Comparison of ENCODE assay signal across 25 mouse cellular contexts in the genomic region with DNA sequence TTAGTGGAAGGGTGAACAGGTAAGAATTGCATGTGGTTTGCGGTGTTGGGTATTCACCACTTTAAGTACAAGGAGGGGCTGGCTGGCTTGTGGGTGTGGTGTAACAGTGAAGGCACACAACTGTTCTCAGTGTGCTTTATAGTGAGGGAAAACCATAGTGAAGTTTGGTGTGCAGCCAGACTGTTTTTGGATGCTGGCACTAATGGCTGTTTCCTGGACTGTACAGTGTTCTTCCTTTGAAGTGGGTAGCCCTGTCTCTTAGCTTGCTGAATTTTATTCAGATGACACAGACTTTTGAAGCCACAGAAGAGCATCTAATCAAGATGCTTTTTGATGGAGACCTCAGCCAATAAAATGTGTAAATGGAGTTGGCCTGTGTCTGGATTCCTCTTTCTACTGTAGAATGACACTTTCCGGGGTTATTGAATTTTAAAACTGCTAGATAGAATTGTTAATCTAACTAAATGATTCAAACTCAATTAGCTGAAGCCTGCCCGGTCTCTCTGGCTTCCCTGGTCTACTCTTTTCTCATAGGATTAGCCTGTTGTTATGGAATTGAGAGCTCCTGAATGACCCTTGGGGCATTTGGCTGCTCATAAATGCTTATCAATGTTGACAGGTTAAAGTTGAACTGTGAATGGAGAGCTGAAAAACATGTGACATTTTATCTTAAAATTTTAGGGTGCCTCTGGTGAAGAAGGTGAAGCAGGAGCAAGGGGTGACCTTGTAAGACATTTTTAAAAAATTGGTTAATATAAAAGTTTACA. TPM values are rescaled to one million over a fixed set of nuclear protein-coding genes. Genes with fewer than 3 reads are reported as not detected.
A peak's percentile ranks its signal among the peaks of the same experiment; 100 is the strongest.
DNase-seq lines count a peak whose midpoint lies in the region; ATAC-seq and TF ChIP-seq lines count a peak whose summit lies in the region.
"Had no signal": no experiment of that assay in that cellular context is flagged by ENCODE, and none has a peak within 500 bp of the region (broad histone marks: within the 10 kb centered on the region; RNA-seq: fewer than 3 reads in every experiment).

No protein-coding gene starts in this region.

- 33% methylated on average over 3 of the region's 3 CpGs for WGBS in forebrain, embryonic 14.5 days
- WGBS in forebrain, embryonic 11.5 days, result 47% methylated on average over 3 of the region's 3 CpGs
- WGBS in hindbrain, postnatal 0 days, result 66% methylated on average over 3 of the region's 3 CpGs
- 80% methylated on average over 3 of the region's 3 CpGs for WGBS in hindbrain, embryonic 12.5 days
- 41% methylated on average over 3 of the region's 3 CpGs for WGBS in midbrain, embryonic 16.5 days
- 61% methylated on average over 3 of the region's 3 CpGs for WGBS in midbrain, embryonic 10.5 days

- peak; percentile 65; the same call in 1 of the 2 replicates for ATAC-seq in forebrain, embryonic 14.5 days
- ATAC-seq in forebrain, embryonic 11.5 days (replicated peaks; ENCODE audit: low FRiP score), result no peak
- ATAC-seq in hindbrain, postnatal 0 days, result no peak; the same call in 1 of the 2 replicates
- ATAC-seq in hindbrain, embryonic 12.5 days (ENCODE audit: low FRiP score), result no peak
- ATAC-seq in midbrain, embryonic 16.5 days, result peak; percentile 61
- ATAC-seq: CD4-positive, CD25-positive, alpha-beta regulatory T cell, adult 4 months; inflammation-experienced regulatory T-cells, adult 6 months had no signal

- H3K4me1 ChIP-seq in forebrain, embryonic 14.5 days (ENCODE audit: control insufficient read depth, insufficient read depth, low read length), result peaks cover 7% of the 10 kb centered on the region; the same call in 1 of the 2 replicates
- peaks cover 3% of the 10 kb centered on the region; the same call in 1 of the 2 replicates for H3K4me1 ChIP-seq in forebrain, embryonic 11.5 days (replicated peaks; ENCODE audit: control insufficient read depth, insufficient read depth, low read length)
- H3K4me1 ChIP-seq in hindbrain, postnatal 0 days (ENCODE audit: insufficient read depth, low read length), result no peaks in the 10 kb centered on the region
- peaks cover 5% of the 10 kb centered on the region; the same call in 1 of the 2 replicates for H3K4me1 ChIP-seq in hindbrain, embryonic 12.5 days
- peaks cover 5% of the 10 kb centered on the region; the same call in 1 of the 2 replicates for H3K4me1 ChIP-seq in midbrain, embryonic 16.5 days (ENCODE audit: control insufficient read depth, insufficient read depth, low read length)
- peaks cover 19% of the 10 kb centered on the region for H3K4me1 ChIP-seq in midbrain, embryonic 10.5 days
- H3K4me1 ChIP-seq: liver, embryonic 15.5 days; megakaryocyte, embryonic 14.5 days had no signal

- no peaks in the 10 kb centered on the region for H3K9me3 ChIP-seq in forebrain, embryonic 14.5 days (replicated peaks; ENCODE audit: control insufficient read depth, low read length)
- no peaks in the 10 kb centered on the region for H3K9me3 ChIP-seq in forebrain, embryonic 11.5 days (ENCODE audit: control insufficient read depth, low read length)
- H3K9me3 ChIP-seq in hindbrain, postnatal 0 days (ENCODE audit: low read length), result no peaks in the 10 kb centered on the region
- H3K9me3 ChIP-seq in hindbrain, embryonic 12.5 days (replicated peaks), result no peaks in the 10 kb centered on the region
- no peaks in the 10 kb centered on the region for H3K9me3 ChIP-seq in midbrain, embryonic 16.5 days (replicated peaks; ENCODE audit: control insufficient read depth, low read length, poor library complexity, severe bottlenecking)
- H3K9me3 ChIP-seq in midbrain, embryonic 10.5 days (replicated peaks), result no peaks in the 10 kb centered on the region
- H3K9me3 ChIP-seq: limb, embryonic 13.5 days; liver, embryonic 15.5 days; lung, embryonic 15.5 days; megakaryocyte, embryonic 14.5 days had no signal

- no peaks in the 10 kb centered on the region for H3K36me3 ChIP-seq in forebrain, embryonic 14.5 days (ENCODE audit: control insufficient read depth, insufficient read depth, low read length)
- H3K36me3 ChIP-seq in forebrain, embryonic 11.5 days (ENCODE audit: control insufficient read depth, insufficient read depth, low read length), result no peaks in the 10 kb centered on the region
- H3K36me3 ChIP-seq in hindbrain, postnatal 0 days (ENCODE audit: insufficient read depth, low read length), result no peaks in the 10 kb centered on the region
- H3K36me3 ChIP-seq in hindbrain, embryonic 12.5 days, result no peaks in the 10 kb centered on the region
- H3K36me3 ChIP-seq in midbrain, embryonic 16.5 days (ENCODE audit: control insufficient read depth, insufficient read depth, low read length), result no peaks in the 10 kb centered on the region
- no peaks in the 10 kb centered on the region for H3K36me3 ChIP-seq in midbrain, embryonic 10.5 days
- H3K36me3 ChIP-seq: liver, embryonic 15.5 days; lung, embryonic 15.5 days had no signal

- H3K4me3 ChIP-seq in forebrain, embryonic 14.5 days (ENCODE audit: low read depth, low read length), result no peak overlapping the region
- H3K4me3 ChIP-seq in forebrain, embryonic 11.5 days (ENCODE audit: low read depth, low read length), result no peak overlapping the region
- H3K4me3 ChIP-seq in hindbrain, postnatal 0 days (ENCODE audit: low read length), result no peak overlapping the region
- H3K4me3 ChIP-seq in hindbrain, embryonic 12.5 days, result no peak overlapping the region
- H3K4me3 ChIP-seq in midbrain, embryonic 16.5 days (ENCODE audit: low read depth, low read length), result no peak overlapping the region
- no peak overlapping the region for H3K4me3 ChIP-seq in midbrain, embryonic 10.5 days
- H3K4me3 ChIP-seq: limb, embryonic 13.5 days; liver, embryonic 15.5 days; lung, embryonic 15.5 days; megakaryocyte, embryonic 14.5 days had no signal

- no peak overlapping the region for H3K4me2 ChIP-seq in forebrain, embryonic 14.5 days (ENCODE audit: low read length)
- H3K4me2 ChIP-seq in forebrain, embryonic 11.5 days (ENCODE audit: low read depth, low read length, severe bottlenecking), result no peak overlapping the region
- no peak overlapping the region for H3K4me2 ChIP-seq in hindbrain, postnatal 0 days (ENCODE audit: low read depth, low read length)
- no peak overlapping the region for H3K4me2 ChIP-seq in hindbrain, embryonic 12.5 days (replicated peaks)
- no peak overlapping the region for H3K4me2 ChIP-seq in midbrain, embryonic 16.5 days (ENCODE audit: low read length)
- H3K4me2 ChIP-seq: limb, embryonic 13.5 days; liver, embryonic 15.5 days; lung, embryonic 15.5 days had no signal

- TF ChIP-seq CTCF in hindbrain, postnatal 0 days (IDR thresholded peaks at IDR 0.05; ENCODE audit: low read depth), result no peak

- DNase-seq in forebrain, embryonic 14.5 days (ENCODE audit: low spot score), result peak; percentile 56
- DNase-seq in forebrain, embryonic 11.5 days (ENCODE audit: low spot score), result no peak
- peak; percentile 35 for DNase-seq in hindbrain, postnatal 0 days (ENCODE audit: low spot score)
- no peak for DNase-seq in midbrain, embryonic 10.5 days (ENCODE audit: low spot score)
- peak; percentile 59 for DNase-seq in retina, postnatal 1 day
- DNase-seq: adrenal gland, postnatal 36 days; cerebellum, adult 11 months; cerebellum, adult 9-11 months; gastrocnemius, postnatal 36 days; kidney, adult 8-10 months; kidney, postnatal 10 days; lung, postnatal 36 days had no signal

- H3K27ac ChIP-seq in forebrain, embryonic 14.5 days (ENCODE audit: low read depth, low read length), result no peak overlapping the region
- no peak overlapping the region for H3K27ac ChIP-seq in forebrain, embryonic 11.5 days (ENCODE audit: low read depth, low read length)
- no peak overlapping the region for H3K27ac ChIP-seq in hindbrain, postnatal 0 days
- no peak overlapping the region for H3K27ac ChIP-seq in hindbrain, embryonic 12.5 days
- H3K27ac ChIP-seq in midbrain, embryonic 16.5 days (ENCODE audit: low read length), result no peak overlapping the region
- H3K27ac ChIP-seq in midbrain, embryonic 10.5 days (replicated peaks), result no peak overlapping the region
- H3K27ac ChIP-seq: liver, embryonic 15.5 days; lung, embryonic 15.5 days had no signal

- no peaks in the 10 kb centered on the region for H3K27me3 ChIP-seq in forebrain, embryonic 14.5 days (replicated peaks; ENCODE audit: control insufficient read depth, insufficient read depth, low read length)
- H3K27me3 ChIP-seq in forebrain, embryonic 11.5 days (ENCODE audit: control insufficient read depth, insufficient read depth, low read length), result peaks cover 2% of the 10 kb centered on the region; the same call in 1 of the 2 replicates
- H3K27me3 ChIP-seq in hindbrain, postnatal 0 days (ENCODE audit: insufficient read depth, low read length), result no peaks in the 10 kb centered on the region
- H3K27me3 ChIP-seq in hindbrain, embryonic 12.5 days, result no peaks in the 10 kb centered on the region
- H3K27me3 ChIP-seq in midbrain, embryonic 16.5 days (ENCODE audit: control insufficient read depth, insufficient read depth, low read depth, low read length), result no peaks in the 10 kb centered on the region
- no peaks in the 10 kb centered on the region for H3K27me3 ChIP-seq in midbrain, embryonic 10.5 days (ENCODE audit: low read depth, poor library complexity, severe bottlenecking)
- H3K27me3 ChIP-seq: limb, embryonic 13.5 days; liver, embryonic 15.5 days; lung, embryonic 15.5 days; megakaryocyte, embryonic 14.5 days had no signal

- no peak overlapping the region for H3K9ac ChIP-seq in forebrain, embryonic 14.5 days (ENCODE audit: low read length)
- H3K9ac ChIP-seq in forebrain, embryonic 11.5 days (ENCODE audit: low read length), result no peak overlapping the region
- no peak overlapping the region for H3K9ac ChIP-seq in hindbrain, postnatal 0 days (replicated peaks; ENCODE audit: low read length)
- H3K9ac ChIP-seq in hindbrain, embryonic 12.5 days, result no peak overlapping the region
- no peak overlapping the region for H3K9ac ChIP-seq in midbrain, embryonic 16.5 days (ENCODE audit: low read depth, low read length)
- H3K9ac ChIP-seq: limb, embryonic 13.5 days; liver, embryonic 15.5 days; lung, embryonic 15.5 days had no signal

RNA-seq across cellular contexts. Expression of gene Col9a1, which starts 54.3 kb away (rescaled TPM):
- 0.57 and 0.73 TPM in 2 replicates for polyA plus RNA-seq in forebrain, embryonic 14.5 days (2014; fragmentation: Nextera tagmentation; extraction: Ambion mirVana)
- polyA plus RNA-seq in forebrain, embryonic 11.5 days (2014; fragmentation: Nextera tagmentation; extraction: Ambion mirVana), result 10.4 and 12.7 TPM in 2 replicates
- total RNA-seq in hindbrain, postnatal 0 days (2014; rRNA removed), result 2.4 and 3.7 TPM in 2 replicates
- polyA plus RNA-seq in hindbrain, postnatal 0 days (2015; fragmentation: Nextera tagmentation; extraction: Ambion mirVana), result 3.0 TPM in 2 replicates
- 101 and 107 TPM in 2 replicates for polyA plus RNA-seq in hindbrain, embryonic 12.5 days (2016; fragmentation: Nextera tagmentation; extraction: Ambion mirVana)
- 1.7 and 1.8 TPM in 2 replicates for polyA plus RNA-seq in midbrain, embryonic 16.5 days (2015; fragmentation: Nextera tagmentation; extraction: Ambion mirVana)
- 24.5 and 24.6 TPM in 2 replicates for polyA plus RNA-seq in midbrain, embryonic 10.5 days (2016; fragmentation: Nextera tagmentation; extraction: Ambion mirVana)
- total RNA-seq: adrenal gland, adult 18-20 months; adrenal gland, postnatal 36 days; common myeloid progenitor, adult 5-6 weeks; heart, adult 8-10 months; monocyte, adult 5-6 weeks had no signal
- polyA plus RNA-seq: CD4-positive, CD25-positive, alpha-beta regulatory T cell, adult 4 months; inflammation-experienced regulatory T-cells, adult 6 months; spleen, adult 2 months had no signal

Comparison
In these comparisons a context has a peak if more than half of its experiments do, and no peak if none do; other contexts are left out.
1. ATAC-seq: peak in forebrain, embryonic 14.5 days (single experiment) and midbrain, embryonic 16.5 days (single experiment); none in forebrain, embryonic 11.5 days (single experiment), hindbrain, postnatal 0 days (single experiment) and hindbrain, embryonic 12.5 days (single experiment).
2. DNase-seq: peak in forebrain, embryonic 14.5 days (single experiment), hindbrain, postnatal 0 days (single experiment) and retina, postnatal 1 day (single experiment); none in forebrain, embryonic 11.5 days (single experiment) and midbrain, embryonic 10.5 days (single experiment).